ENCODE assay signal across 8 mouse cellular contexts in the genomic region with DNA sequence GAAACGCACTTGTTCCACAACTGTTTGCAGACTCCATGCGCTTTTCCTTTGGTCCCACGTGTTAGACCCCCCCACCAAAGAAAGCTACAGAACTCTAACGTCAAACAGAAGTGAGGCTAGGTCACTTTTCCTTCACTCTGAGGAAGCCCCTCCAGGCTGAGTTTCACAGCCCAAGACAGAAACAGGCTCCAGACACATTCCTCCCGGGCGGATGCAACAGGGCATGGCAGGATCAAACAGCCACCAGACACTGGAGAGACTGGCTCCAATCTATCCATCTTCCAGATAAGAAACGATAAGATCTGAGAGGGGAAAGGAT.
A peak's percentile ranks its signal among the peaks of the same experiment; 100 is the strongest.
DNase-seq lines count a peak whose midpoint lies in the region; ATAC-seq and TF ChIP-seq lines count a peak whose summit lies in the region.

No protein-coding gene starts in this region.

- no peak for TF ChIP-seq POLR2A in spleen, adult 2 months (IDR thresholded peaks at IDR 0.05; ENCODE audit: low read depth, low read length)
- TF ChIP-seq POLR2A in small intestine, adult 2 months (IDR thresholded peaks at IDR 0.05; ENCODE audit: low read depth, low read length) = no peak

- WGBS in spleen, adult 2 months = 25% methylated on average over 7 of the region's 7 CpGs
- WGBS in limb, embryonic 15.5 days = 3% methylated on average over 7 of the region's 7 CpGs
- 4% methylated on average over 7 of the region's 7 CpGs for WGBS in small intestine, adult 2 months

- intact Hi-C loops in heart, postnatal 36 days (cut with DNase I) = no loop called here

- no peaks in the 10 kb centered on the region for H3K9me3 ChIP-seq in limb, embryonic 15.5 days

- H3K9ac ChIP-seq in limb, embryonic 15.5 days = no peak overlapping the region

- peak overlapping the region; percentile 39; the same call in 1 of the 2 replicates for H3K27ac ChIP-seq in spleen, adult 2 months (ENCODE audit: insufficient read depth, low read length)
- peak overlapping the region; percentile 95 for H3K27ac ChIP-seq in limb, embryonic 15.5 days
- peak overlapping the region; percentile 73; the same call in 1 of the 2 replicates for H3K27ac ChIP-seq in small intestine, adult 2 months (ENCODE audit: insufficient read depth, low read depth, low read length)

- ATAC-seq in limb, embryonic 15.5 days (ENCODE audit: insufficient number of reproducible peaks, low FRiP score, low TSS enrichment, low read depth) = no peak

- no peaks in the 10 kb centered on the region for H3K36me3 ChIP-seq in spleen, adult 2 months (ENCODE audit: control insufficient read depth, insufficient read depth, low read length)
- H3K36me3 ChIP-seq in limb, embryonic 15.5 days = no peaks in the 10 kb centered on the region
- no peaks in the 10 kb centered on the region for H3K36me3 ChIP-seq in small intestine, adult 2 months (ENCODE audit: control insufficient read depth, insufficient read depth, low read length)

- H3K4me3 ChIP-seq in spleen, adult 2 months (ENCODE audit: extremely low read depth, insufficient read depth, insufficient read length) = no peak overlapping the region
- H3K4me3 ChIP-seq in limb, embryonic 15.5 days = peak overlapping the region; percentile 52
- H3K4me3 ChIP-seq in small intestine, adult 2 months (ENCODE audit: low read depth, low read length) = peak overlapping the region; percentile 20; the same call in 1 of the 2 replicates

- no peak for DNase-seq in spleen, adult 2 months (ENCODE audit: low read depth in 1 of 2, low spot score in 2 of 2)
- no peak for DNase-seq in spleen, postnatal 10 days (ENCODE audit: low spot score in 2 of 2)
- peak; percentile 82 for DNase-seq in embryo, embryonic 9.5 days (ENCODE audit: extremely low spot score)
- peak; percentile 31 to 37 for DNase-seq in heart, postnatal 36 days
- no peak for DNase-seq in urinary bladder, postnatal 36 days (ENCODE audit: low spot score in 2 of 2)
- no peak for DNase-seq in thymus, postnatal 25 days

- peaks cover 14% of the 10 kb centered on the region for H3K4me1 ChIP-seq in spleen, adult 2 months (ENCODE audit: control insufficient read depth, insufficient read depth, insufficient read length)
- peaks cover 55% of the 10 kb centered on the region for H3K4me1 ChIP-seq in limb, embryonic 15.5 days
- peaks cover 11% of the 10 kb centered on the region for H3K4me1 ChIP-seq in small intestine, adult 2 months (ENCODE audit: control insufficient read depth, insufficient read depth, insufficient read length, low read length)

- peaks cover 3% of the 10 kb centered on the region; the same call in 1 of the 2 replicates for H3K27me3 ChIP-seq in spleen, adult 2 months (ENCODE audit: control insufficient read depth, insufficient read depth, low read length)
- no peaks in the 10 kb centered on the region for H3K27me3 ChIP-seq in limb, embryonic 15.5 days
- peaks cover 11% of the 10 kb centered on the region; the same call in 1 of the 2 replicates for H3K27me3 ChIP-seq in small intestine, adult 2 months (ENCODE audit: control insufficient read depth, insufficient read depth, low read length)

- peak overlapping the region; percentile 90 for H3K4me2 ChIP-seq in limb, embryonic 15.5 days

- no peak for TF ChIP-seq CTCF in spleen, adult 2 months (IDR thresholded peaks at IDR 0.05; ENCODE audit: extremely low read depth, insufficient read depth, insufficient read length, insufficient replicate concordance)
- TF ChIP-seq CTCF in small intestine, adult 2 months (IDR thresholded peaks at IDR 0.05; ENCODE audit: extremely low read depth, insufficient read length, insufficient replicate concordance, low read depth, low read length) = no peak

Comparison
In these comparisons a context has a peak if more than half of its experiments do, and no peak if none do; other contexts are left out.
1. DNase-seq: peak in embryo, embryonic 9.5 days (single experiment) and heart, postnatal 36 days (2 of 2); none in spleen, adult 2 months (0 of 2), spleen, postnatal 10 days (0 of 2), urinary bladder, postnatal 36 days (0 of 2) and thymus, postnatal 25 days (single experiment).
2. H3K27ac ChIP-seq: peak in every context shown above with its lines; median percentile 95 in limb, embryonic 15.5 days; 73 in small intestine, adult 2 months; 39 in spleen, adult 2 months.